Mouse (Mus musculus): ENCODE results near the gene Diras2.

DNA sequence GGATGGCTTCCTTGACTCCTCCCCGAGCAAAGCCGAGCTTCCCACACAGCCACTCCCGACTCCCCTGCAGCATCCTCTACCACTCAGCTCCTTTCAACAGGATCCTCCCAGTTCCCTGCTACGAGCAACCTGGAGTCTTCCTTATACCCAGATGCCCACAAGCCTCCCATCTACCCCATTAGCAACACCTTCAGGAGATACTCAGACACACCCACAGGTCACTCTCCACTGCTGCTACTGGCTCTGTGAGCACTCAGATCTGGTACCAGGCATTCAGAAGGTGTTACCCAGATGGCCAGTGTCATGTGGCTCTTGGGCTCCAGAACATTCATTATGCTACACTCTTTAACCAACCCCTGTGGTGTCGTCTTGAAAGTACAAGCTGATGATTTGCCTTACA, 11.7 kb downstream of the Diras2 start:
- TF ChIP-seq CTCF (IDR thresholded peaks at IDR 0.05; ENCODE audit: low read depth) (no peak), EP300 (optimal IDR thresholded peaks at IDR 0.05) (no peak)

Measured in stomach, postnatal 0 days (tissue).